Mouse (Mus musculus) thymus, adult 2 months (tissue): ENCODE data around the gene Trpc4. TPM values are rescaled to one million over a fixed set of nuclear protein-coding genes. Genes with fewer than 3 reads are reported as not detected.

Source experiments
- DNase-seq: peaks from one replicate; pipeline ENCODE4 v3.0.0; 2021
- H3K27ac ChIP-seq: fragments of 200-500 bp; 2 replicates; pipeline ENCODE4 v1.5.1; 2012; ENCODE audit warnings: low read length, control low read depth; ENCODE audit not compliant: control insufficient read depth, insufficient read depth
- H3K27me3 ChIP-seq: fragments of 200-500 bp; 2 replicates; pipeline ENCODE4 v1.6.1; 2012; ENCODE audit warnings: mild to moderate bottlenecking, low read length, moderate library complexity, mixed read lengths; ENCODE audit not compliant: control insufficient read depth, insufficient read depth
- H3K36me3 ChIP-seq: fragments of 200-500 bp; 2 replicates; pipeline ENCODE4 v1.6.1; 2012; ENCODE audit warnings: mild to moderate bottlenecking, low read length, moderate library complexity; ENCODE audit not compliant: control insufficient read depth, insufficient read depth
- H3K4me1 ChIP-seq: fragments of 200-500 bp; replicated peaks from 2 replicates; pipeline ENCODE4 v1.6.1; 2012; ENCODE audit warnings: low read length; ENCODE audit not compliant: control insufficient read depth, insufficient read depth
- H3K4me3 ChIP-seq: fragments of 200-500 bp; 2 replicates; pipeline ENCODE4 v1.5.1; 2012; ENCODE audit warnings: mild to moderate bottlenecking, low read length, control low read depth, moderate library complexity; ENCODE audit not compliant: control insufficient read depth, insufficient read depth
- CTCF ChIP-seq: fragments of 200-500 bp; IDR thresholded peaks from 2 replicates; pipeline ENCODE4 v1.5.1; 2012; ENCODE audit warnings: mild to moderate bottlenecking, control low read depth, low read length, moderate library complexity, borderline replicate concordance; ENCODE audit not compliant: control insufficient read depth, poor library complexity, insufficient read depth; ENCODE audit errors: extremely low read depth
- POLR2A ChIP-seq: fragments of 200-500 bp; IDR thresholded peaks from 2 replicates; pipeline ENCODE4 v1.6.1; 2012; ENCODE audit warnings: mild to moderate bottlenecking, low read length, control low read depth, moderate library complexity; ENCODE audit not compliant: control insufficient read depth, poor library complexity, insufficient read depth; ENCODE audit errors: extremely low read depth
- WGBS: fragments of 180-500 bp; shearing (Covaris S2); methylation state at CpG from one replicate; pipeline ENCODE4 v1.1.7; 2018; 5-methylcytosine and 5-hydroxymethylcytosine counted together
- polyA plus RNA-seq: library from polyadenylated mRNA; depleted of rRNA; stranded (reverse); fragments of >200 nt; gene quantifications from 2 replicates; pipeline ENCODE4 v1.2.3, GENCODE M21; 2012

The Trpc4 gene
- polyA plus RNA-seq, 1 experiment, result not detected

GRCm38 (mm10) chr3:54222549-54222948, 66.7 kb downstream of the Trpc4 start:
- no peak for DNase-seq
- H3K4me1 ChIP-seq, result no peaks in the 10 kb centered on the region
- H3K27ac ChIP-seq, result no peak overlapping the region
- H3K36me3 ChIP-seq, result no peaks in the 10 kb centered on the region
- H3K4me3 ChIP-seq, result no peak overlapping the region
- no peaks in the 10 kb centered on the region for H3K27me3 ChIP-seq
- TF ChIP-seq POLR2A, result no peak
- no peak for TF ChIP-seq CTCF
- WGBS, result 94% methylated on average over 8 of the region's 8 CpGs

- 94% methylated on average over 4 of the region's 4 CpGs for WGBS
- H3K27me3 ChIP-seq, result no peaks in the 10 kb centered on the region
- no peaks in the 10 kb centered on the region for H3K36me3 ChIP-seq
- no peak overlapping the region for H3K27ac ChIP-seq
- H3K4me3 ChIP-seq, result no peak overlapping the region
- TF ChIP-seq CTCF (no peak), POLR2A (no peak)
- H3K4me1 ChIP-seq, result no peaks in the 10 kb centered on the region
- no peak for DNase-seq
Measured at GRCm38 (mm10) chr3:54228463-54228862, 72.6 kb downstream of the Trpc4 start.

GRCm38 (mm10) chr3:54238891-54239290, 83.1 kb downstream of the Trpc4 start:
- 58% methylated on average over 5 of the region's 5 CpGs for WGBS

GRCm38 (mm10) chr3:54239426-54239825, 83.6 kb downstream of the Trpc4 start:
- TF ChIP-seq CTCF, result no peak
- TF ChIP-seq POLR2A, result no peak

More at GRCm38 (mm10) chr3:54238891-54239290, 83.1 kb downstream of the Trpc4 start:
- Histone ChIP-seq H3K36me3 (no peaks in the 10 kb centered on the region), H3K27ac (no peak overlapping the region), H3K4me1 (no peaks in the 10 kb centered on the region), H3K27me3 (no peaks in the 10 kb centered on the region), H3K4me3 (no peak overlapping the region)
- TF ChIP-seq CTCF (no peak), POLR2A (no peak)
- DNase-seq, result no peak

GRCm38 (mm10) chr3:54243136-54243535, 87.3 kb downstream of the Trpc4 start:
- Histone ChIP-seq H3K36me3 (no peaks in the 10 kb centered on the region), H3K4me1 (no peaks in the 10 kb centered on the region), H3K27ac (no peak overlapping the region), H3K4me3 (no peak overlapping the region), H3K27me3 (no peaks in the 10 kb centered on the region)
- DNase-seq, result no peak
- WGBS, result 71% methylated on average over 1 of the region's 1 CpGs
- TF ChIP-seq CTCF (no peak), POLR2A (no peak)

More at GRCm38 (mm10) chr3:54239426-54239825, 83.6 kb downstream of the Trpc4 start:
- no peak overlapping the region for H3K27ac ChIP-seq
- no peaks in the 10 kb centered on the region for H3K27me3 ChIP-seq
- H3K4me3 ChIP-seq, result no peak overlapping the region
- DNase-seq, result no peak
- H3K36me3 ChIP-seq, result no peaks in the 10 kb centered on the region
- no peaks in the 10 kb centered on the region for H3K4me1 ChIP-seq
- WGBS, result 89% methylated on average over 7 of the region's 7 CpGs

- Histone ChIP-seq H3K4me3 (no peak overlapping the region), H3K36me3 (no peaks in the 10 kb centered on the region), H3K27me3 (no peaks in the 10 kb centered on the region), H3K4me1 (no peaks in the 10 kb centered on the region), H3K27ac (no peak overlapping the region)
- WGBS, result 87% methylated on average over 4 of the region's 4 CpGs
- DNase-seq, result no peak
- no peak for TF ChIP-seq CTCF
- no peak for TF ChIP-seq POLR2A
Measured at GRCm38 (mm10) chr3:54244729-54245465, 89.1 kb downstream of the Trpc4 start.
